In the genomic region with DNA sequence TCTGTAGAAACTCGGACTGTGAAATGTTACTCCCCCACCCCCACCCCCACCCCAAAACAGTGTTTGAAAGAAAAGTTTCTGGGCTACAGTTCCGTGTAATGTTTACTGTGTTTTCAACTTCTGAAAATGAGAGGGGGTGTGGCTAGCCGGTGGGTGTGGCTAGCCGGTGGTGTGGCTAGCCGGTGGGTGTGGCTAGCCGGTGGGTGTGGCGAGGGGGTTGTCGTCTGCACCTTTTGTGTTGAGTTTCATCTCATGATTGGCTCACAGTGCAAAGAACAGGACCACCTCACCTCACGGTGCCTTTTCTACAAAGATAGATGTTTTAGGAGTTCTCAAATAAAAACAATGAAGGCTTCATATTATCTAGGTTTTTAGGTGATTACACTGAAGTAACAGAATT, we compare ENCODE assay signal across 9 mouse cellular contexts. TPM values are rescaled to one million over a fixed set of nuclear protein-coding genes. Genes with fewer than 3 reads are reported as not detected.
DNase-seq lines count a peak whose midpoint lies in the region; ATAC-seq and TF ChIP-seq lines count a peak whose summit lies in the region.
"Had no signal": no experiment of that assay in that cellular context is flagged by ENCODE, and none has a peak within 500 bp of the region (broad histone marks: within the 10 kb centered on the region; RNA-seq: fewer than 3 reads in every experiment).

No protein-coding gene starts in this region.

- H3K4me1 ChIP-seq in heart, postnatal 0 days (ENCODE audit: control insufficient read depth, insufficient read depth) = no peaks in the 10 kb centered on the region
- peaks cover 14% of the 10 kb centered on the region for H3K4me1 ChIP-seq in liver, embryonic 15.5 days (replicated peaks)
- H3K4me1 ChIP-seq in hindbrain, embryonic 13.5 days (replicated peaks) = peaks cover 8% of the 10 kb centered on the region
- H3K4me1 ChIP-seq in hindbrain, postnatal 0 days (ENCODE audit: insufficient read depth, low read length) = no peaks in the 10 kb centered on the region

- no peak overlapping the region for H3K4me3 ChIP-seq in heart, postnatal 0 days (ENCODE audit: low read depth, low read length)
- no peak overlapping the region for H3K4me3 ChIP-seq in liver, embryonic 15.5 days (replicated peaks)
- no peak overlapping the region for H3K4me3 ChIP-seq in hindbrain, embryonic 13.5 days
- H3K4me3 ChIP-seq in hindbrain, postnatal 0 days (ENCODE audit: low read length) = no peak overlapping the region

- no peak for TF ChIP-seq EP300 in heart, postnatal 0 days (IDR thresholded peaks at IDR 0.05; ENCODE audit: low read depth)

- peak; percentile 69 for ATAC-seq in heart, postnatal 0 days (ENCODE audit: insufficient read depth, low read depth)
- ATAC-seq in liver, embryonic 15.5 days (ENCODE audit: insufficient read depth) = peak; percentile 53
- no peak for ATAC-seq in hindbrain, embryonic 13.5 days (ENCODE audit: low FRiP score)
- ATAC-seq in hindbrain, postnatal 0 days = no peak

- H3K36me3 ChIP-seq in heart, postnatal 0 days (replicated peaks; ENCODE audit: control insufficient read depth, insufficient read depth, low read length) = no peaks in the 10 kb centered on the region
- no peaks in the 10 kb centered on the region for H3K36me3 ChIP-seq in liver, embryonic 15.5 days (replicated peaks)
- H3K36me3 ChIP-seq in hindbrain, embryonic 13.5 days = no peaks in the 10 kb centered on the region; the same call in 1 of the 2 replicates
- H3K36me3 ChIP-seq in hindbrain, postnatal 0 days (ENCODE audit: insufficient read depth, low read length) = no peaks in the 10 kb centered on the region

- peak; percentile 40 for DNase-seq in urinary bladder, postnatal 14 days (ENCODE audit: low spot score)
- no peak for DNase-seq in urinary bladder, postnatal 10 days (ENCODE audit: low spot score)
- no peak for DNase-seq in heart, postnatal 0 days (ENCODE audit: low spot score)
- no peak for DNase-seq in layer of hippocampus, postnatal 10 days (ENCODE audit: low spot score in 2 of 2)
- no peak for DNase-seq in hindbrain, postnatal 0 days (ENCODE audit: low spot score)
- DNase-seq in cerebellum, adult 11 months = no peak

- H3K4me2 ChIP-seq in heart, postnatal 0 days (ENCODE audit: low read depth, low read length) = peak overlapping the region; percentile 32; the same call in 1 of the 2 replicates
- H3K4me2 ChIP-seq in liver, embryonic 15.5 days = peak overlapping the region; percentile 30
- H3K4me2 ChIP-seq in hindbrain, embryonic 13.5 days = no peak overlapping the region
- H3K4me2 ChIP-seq in hindbrain, postnatal 0 days (ENCODE audit: low read depth, low read length) = no peak overlapping the region

- no peak overlapping the region for H3K9ac ChIP-seq in heart, postnatal 0 days (replicated peaks; ENCODE audit: low read depth, low read length)
- H3K9ac ChIP-seq in liver, embryonic 15.5 days = no peak overlapping the region
- H3K9ac ChIP-seq in hindbrain, embryonic 13.5 days = no peak overlapping the region
- H3K9ac ChIP-seq in hindbrain, postnatal 0 days (replicated peaks; ENCODE audit: low read length) = no peak overlapping the region

- 45% methylated on average over 9 of the region's 9 CpGs for WGBS in heart, postnatal 0 days
- WGBS in liver, embryonic 15.5 days (ENCODE audit: insufficient replicate concordance) = 21% methylated on average over 9 of the region's 9 CpGs
- 55% methylated on average over 9 of the region's 9 CpGs for WGBS in hindbrain, embryonic 13.5 days
- WGBS in hindbrain, postnatal 0 days = 47% methylated on average over 9 of the region's 9 CpGs

- no peaks in the 10 kb centered on the region for H3K27me3 ChIP-seq in heart, postnatal 0 days (ENCODE audit: control insufficient read depth, insufficient read depth, low read length)
- H3K27me3 ChIP-seq in liver, embryonic 15.5 days = no peaks in the 10 kb centered on the region
- H3K27me3 ChIP-seq in hindbrain, embryonic 13.5 days = no peaks in the 10 kb centered on the region
- H3K27me3 ChIP-seq in hindbrain, postnatal 0 days (ENCODE audit: insufficient read depth, low read length) = no peaks in the 10 kb centered on the region

- peak overlapping the region; percentile 56; the same call in 1 of the 2 replicates for H3K27ac ChIP-seq in heart, postnatal 0 days (ENCODE audit: low read depth)
- H3K27ac ChIP-seq in liver, embryonic 15.5 days (replicated peaks) = no peak overlapping the region
- no peak overlapping the region for H3K27ac ChIP-seq in hindbrain, embryonic 13.5 days
- H3K27ac ChIP-seq in hindbrain, postnatal 0 days = no peak overlapping the region
- H3K27ac ChIP-seq: macrophage had no signal

- H3K9me3 ChIP-seq in heart, postnatal 0 days (replicated peaks; ENCODE audit: control insufficient read depth, low read length) = no peaks in the 10 kb centered on the region
- no peaks in the 10 kb centered on the region for H3K9me3 ChIP-seq in liver, embryonic 15.5 days (replicated peaks)
- H3K9me3 ChIP-seq in hindbrain, embryonic 13.5 days = no peaks in the 10 kb centered on the region
- H3K9me3 ChIP-seq in hindbrain, postnatal 0 days (ENCODE audit: low read length) = no peaks in the 10 kb centered on the region

- no peak for TF ChIP-seq CTCF in heart, postnatal 0 days (IDR thresholded peaks at IDR 0.05; ENCODE audit: low read depth)
- TF ChIP-seq CTCF in hindbrain, postnatal 0 days (IDR thresholded peaks at IDR 0.05; ENCODE audit: low read depth) = no peak

RNA-seq across cellular contexts. Expression of a gene that starts 24.0 kb away (rescaled TPM):
- 1.0 and 1.4 TPM in 2 replicates for total RNA-seq in heart, postnatal 0 days (2014; rRNA removed; ENCODE audit: low replicate concordance)
- 0.33 and 0.36 TPM in 2 replicates for polyA plus RNA-seq in heart, postnatal 0 days (2015; fragmentation: Nextera tagmentation; extraction: Ambion mirVana)
- polyA plus RNA-seq in liver, embryonic 15.5 days (2015; fragmentation: Nextera tagmentation; extraction: Ambion mirVana) = 0.38 and 0.53 TPM in 2 replicates
- 7.9 and 8.2 TPM in 2 replicates for polyA plus RNA-seq in hindbrain, embryonic 13.5 days (2015; fragmentation: Nextera tagmentation; extraction: Ambion mirVana)
- total RNA-seq in layer of hippocampus, postnatal 10 days (2021) = 10 to 100 TPM; 13.5 to 15.1 TPM
- 12.8 and 12.9 TPM in 2 replicates for total RNA-seq in hindbrain, postnatal 0 days (2014; rRNA removed)
- polyA plus RNA-seq in hindbrain, postnatal 0 days (2015; fragmentation: Nextera tagmentation; extraction: Ambion mirVana) = 3.9 and 4.5 TPM in 2 replicates

RNA-seq across cellular contexts. Expression of a gene that starts 30.5 kb away (rescaled TPM):
- total RNA-seq in heart, postnatal 0 days (2014; rRNA removed; ENCODE audit: low replicate concordance) = 3.8 and 6.5 TPM in 2 replicates
- polyA plus RNA-seq in heart, postnatal 0 days (2015; fragmentation: Nextera tagmentation; extraction: Ambion mirVana) = 3.5 and 4.3 TPM in 2 replicates
- 10.5 and 11.3 TPM in 2 replicates for polyA plus RNA-seq in liver, embryonic 15.5 days (2015; fragmentation: Nextera tagmentation; extraction: Ambion mirVana)
- 1.3 TPM in 2 replicates for polyA plus RNA-seq in hindbrain, embryonic 13.5 days (2015; fragmentation: Nextera tagmentation; extraction: Ambion mirVana)
- total RNA-seq in layer of hippocampus, postnatal 10 days (2021) = 1 to 10 TPM; 1.1 to 1.2 TPM
- total RNA-seq in hindbrain, postnatal 0 days (2014; rRNA removed) = 2.6 and 4.0 TPM in 2 replicates
- polyA plus RNA-seq in hindbrain, postnatal 0 days (2015; fragmentation: Nextera tagmentation; extraction: Ambion mirVana) = 2.2 and 2.3 TPM in 2 replicates

Comparison
In these comparisons a context has a peak if more than half of its experiments do, and no peak if none do; other contexts are left out.
1. ATAC-seq: peak in heart, postnatal 0 days (single experiment) and liver, embryonic 15.5 days (single experiment); none in hindbrain, embryonic 13.5 days (single experiment) and hindbrain, postnatal 0 days (single experiment).
2. H3K4me2 ChIP-seq: peak in heart, postnatal 0 days (single experiment) and liver, embryonic 15.5 days (single experiment); none in hindbrain, embryonic 13.5 days (single experiment) and hindbrain, postnatal 0 days (single experiment).